Mouse (Mus musculus) embryonic facial prominence, embryonic 11.5 days (tissue): ENCODE measurements at regions not wholly inside any gene's neighbourhood (a gene's known extent, or its start where the extent isn't known, plus 50 kb on each side); places are given as distances from the start of the nearest gene placed in this dataset.
A peak's percentile ranks its signal among the peaks of the same experiment; 100 is the strongest.

Source experiments
- ATAC-seq: fragments of 200-750 bp; cut with Nextera tagmentation; replicated peaks from 2 replicates; pipeline ENCODE4 v1.8.0; 2017; ENCODE audit warnings: low read depth; ENCODE audit not compliant: insufficient number of reproducible peaks, low FRiP score, low TSS enrichment
- DNase-seq: peaks from one replicate; pipeline ENCODE4 v3.0.0-alpha.2; 2015; ENCODE audit warnings: low spot score
- H3K27ac ChIP-seq: fragments of 300-500 bp; sonication (generic); replicated peaks from 2 replicates; pipeline ENCODE4 v1.5.1; 2014; ENCODE audit warnings: mild to moderate bottlenecking, low read depth, low read length, control low read depth
- H3K27me3 ChIP-seq: fragments of 300-500 bp; sonication (generic); 2 replicates; pipeline ENCODE4 v1.6.1; 2014; ENCODE audit warnings: mild to moderate bottlenecking, low read length, moderate library complexity, mixed read lengths; ENCODE audit not compliant: control insufficient read depth, insufficient read depth
- H3K36me3 ChIP-seq: fragments of 300-500 bp; sonication (generic); replicated peaks from 2 replicates; pipeline ENCODE4 v1.6.1; 2014; ENCODE audit warnings: low read depth, mild to moderate bottlenecking, low read length, moderate library complexity, mixed read lengths; ENCODE audit not compliant: control insufficient read depth, insufficient read depth
- H3K4me1 ChIP-seq: fragments of 300-500 bp; sonication (generic); 2 replicates; pipeline ENCODE4 v1.6.1; 2014; ENCODE audit warnings: low read length, mixed read lengths; ENCODE audit not compliant: control insufficient read depth, insufficient read depth
- H3K4me2 ChIP-seq: fragments of 300-500 bp; sonication (generic); 2 replicates; pipeline ENCODE4 v1.6.1; 2014; ENCODE audit warnings: low read depth, mild to moderate bottlenecking, control low read depth, low read length, moderate library complexity
- H3K4me3 ChIP-seq: fragments of 300-500 bp; sonication (generic); 2 replicates; pipeline ENCODE4 v1.5.1; 2014; ENCODE audit warnings: low read depth, low read length, control low read depth
- H3K9ac ChIP-seq: fragments of 300-500 bp; sonication (generic); replicated peaks from 2 replicates; pipeline ENCODE4 v1.6.1; 2014; ENCODE audit warnings: mild to moderate bottlenecking, control low read depth, low read length
- H3K9me3 ChIP-seq: fragments of 300-500 bp; sonication (generic); replicated peaks from 2 replicates; pipeline ENCODE4 v1.6.1; 2016; ENCODE audit warnings: mild to moderate bottlenecking, low read length, inconsistent platforms, mixed read lengths; ENCODE audit not compliant: control insufficient read depth
- WGBS: fragments of 180-500 bp; shearing (Covaris S2); extraction: QIAGEN DNeasy Blood & Tissue Kit; methylation state at CpG from one replicate; pipeline ENCODE4 v1.1.7; 2014; 5-methylcytosine and 5-hydroxymethylcytosine counted together

- Histone ChIP-seq H3K36me3 (no peaks in the 10 kb centered on the region), H3K4me2 (no peak overlapping the region), H3K4me3 (no peak overlapping the region), H3K9me3 (no peaks in the 10 kb centered on the region), H3K27ac (no peak overlapping the region), H3K4me1 (no peaks in the 10 kb centered on the region), H3K9ac (no peak overlapping the region), H3K27me3 (no peaks in the 10 kb centered on the region)
- WGBS, result 78% methylated on average over 3 of the region's 3 CpGs
- DNase-seq, result no peak
- no peak for ATAC-seq
These were observed 111.2 kb upstream of the Gm12830 start for GRCm38 (mm10) chr4:114710182-114710909.

- H3K4me1 ChIP-seq, result no peaks in the 10 kb centered on the region
- no peak overlapping the region for H3K27ac ChIP-seq
- H3K36me3 ChIP-seq, result no peaks in the 10 kb centered on the region
- no peaks in the 10 kb centered on the region for H3K27me3 ChIP-seq
- WGBS, result 56% methylated on average over 3 of the region's 3 CpGs
- H3K4me2 ChIP-seq, result no peak overlapping the region
- no peak for ATAC-seq
- no peak for DNase-seq
- no peak overlapping the region for H3K9ac ChIP-seq
- no peak overlapping the region for H3K4me3 ChIP-seq
- H3K9me3 ChIP-seq, result no peaks in the 10 kb centered on the region
These were observed 110.4 kb upstream of the Gm12830 start for GRCm38 (mm10) chr4:114711082-114711481.

- H3K9ac ChIP-seq, result no peak overlapping the region
- H3K36me3 ChIP-seq, result no peaks in the 10 kb centered on the region
- H3K4me2 ChIP-seq, result no peak overlapping the region
- no peaks in the 10 kb centered on the region for H3K9me3 ChIP-seq
- DNase-seq (no peak), ATAC-seq (no peak)
- no peak overlapping the region for H3K27ac ChIP-seq
- no peaks in the 10 kb centered on the region for H3K27me3 ChIP-seq
- no peak overlapping the region for H3K4me3 ChIP-seq
- no peaks in the 10 kb centered on the region for H3K4me1 ChIP-seq
- WGBS, result 59% methylated on average over 7 of the region's 7 CpGs
These were observed 109.4 kb upstream of the Gm12830 start for GRCm38 (mm10) chr4:114712005-114712665.

- Histone ChIP-seq H3K4me3 (no peak overlapping the region), H3K4me1 (no peaks in the 10 kb centered on the region), H3K27ac (no peak overlapping the region), H3K9ac (no peak overlapping the region), H3K4me2 (no peak overlapping the region), H3K36me3 (no peaks in the 10 kb centered on the region), H3K9me3 (peaks cover 5% of the 10 kb centered on the region), H3K27me3 (no peaks in the 10 kb centered on the region)
- ATAC-seq (no peak; the same call in 1 of the 2 replicates), DNase-seq (no peak)
- 63% methylated on average over 4 of the region's 4 CpGs for WGBS
These were observed 108.5 kb upstream of the Gm12830 start for GRCm38 (mm10) chr4:114712921-114713527.

- no peak for ATAC-seq
- 82% methylated on average over 2 of the region's 2 CpGs for WGBS
- no peak for DNase-seq
- no peak overlapping the region for H3K27ac ChIP-seq
- H3K9me3 ChIP-seq, result peaks cover 7% of the 10 kb centered on the region
- H3K36me3 ChIP-seq, result no peaks in the 10 kb centered on the region
- no peak overlapping the region for H3K4me3 ChIP-seq
- H3K9ac ChIP-seq, result no peak overlapping the region
- no peaks in the 10 kb centered on the region for H3K27me3 ChIP-seq
- no peaks in the 10 kb centered on the region for H3K4me1 ChIP-seq
- H3K4me2 ChIP-seq, result no peak overlapping the region
These were observed 104.8 kb upstream of the Gm12830 start for GRCm38 (mm10) chr4:114716703-114717102.

GRCm38 (mm10) chr4:114720696-114721095, 100.8 kb upstream of the Gm12830 start:
- H3K27ac ChIP-seq, result no peak overlapping the region
- H3K4me2 ChIP-seq, result no peak overlapping the region
- ATAC-seq (0 out of 2 replicates have a peak, but pooled peaks have one; percentile 26), DNase-seq (peak; percentile 79)
- H3K9ac ChIP-seq, result no peak overlapping the region
- 20% methylated on average over 3 of the region's 3 CpGs for WGBS
- H3K4me1 ChIP-seq, result no peaks in the 10 kb centered on the region
- no peak overlapping the region for H3K4me3 ChIP-seq
- no peaks in the 10 kb centered on the region for H3K27me3 ChIP-seq
- H3K36me3 ChIP-seq, result no peaks in the 10 kb centered on the region
- peaks cover 7% of the 10 kb centered on the region for H3K9me3 ChIP-seq

- Histone ChIP-seq H3K9ac (no peak overlapping the region), H3K4me3 (no peak overlapping the region), H3K36me3 (no peaks in the 10 kb centered on the region), H3K4me2 (no peak overlapping the region), H3K9me3 (peaks cover 7% of the 10 kb centered on the region), H3K27ac (no peak overlapping the region), H3K27me3 (no peaks in the 10 kb centered on the region), H3K4me1 (no peaks in the 10 kb centered on the region)
- 42% methylated on average over 2 of the region's 2 CpGs for WGBS
- ATAC-seq (no peak; the same call in 1 of the 2 replicates), DNase-seq (peak; percentile 50)
These were observed 100.1 kb upstream of the Gm12830 start for GRCm38 (mm10) chr4:114721386-114721785.
